Mouse (Mus musculus): ENCODE results near the gene Gstm4.

Gstm4 gene

GRCm38 (mm10) chr3:108044394-108045140, at the start of gene Gstm4:
Gene Gstm4 (minus strand): TSS chr3:108044894.
- in situ Hi-C loops (cut with MboI; ENCODE audit: low sequenced_read_pairs): no loop called here

DNA sequence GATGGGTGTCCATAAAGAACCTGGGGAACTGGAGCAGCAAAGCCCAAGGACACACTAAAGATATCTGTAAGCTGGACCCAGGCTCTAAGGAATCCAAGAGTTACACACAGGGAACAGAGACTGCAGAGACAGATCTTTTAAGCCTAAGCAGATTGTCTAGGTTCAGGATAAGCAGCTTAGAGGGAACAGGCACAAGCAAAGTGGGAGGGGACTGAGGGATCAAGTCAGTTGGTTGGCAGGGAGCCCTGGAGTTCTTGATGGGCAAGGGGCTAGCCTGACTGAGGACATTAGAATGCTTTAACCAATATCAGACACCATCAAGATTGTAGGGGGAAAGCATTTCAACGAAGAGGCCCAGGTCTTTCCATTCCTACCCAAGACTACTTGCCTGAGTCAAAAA, 49.5 kb upstream of the Gstm4 start:
- in situ Hi-C loops (cut with MboI; ENCODE audit: low sequenced_read_pairs): no loop called here

GRCm38 (mm10) chr3:108093306-108093705, 48.6 kb upstream of the Gstm4 start:
- in situ Hi-C loops (cut with MboI; ENCODE audit: low sequenced_read_pairs): no loop called here

DNA sequence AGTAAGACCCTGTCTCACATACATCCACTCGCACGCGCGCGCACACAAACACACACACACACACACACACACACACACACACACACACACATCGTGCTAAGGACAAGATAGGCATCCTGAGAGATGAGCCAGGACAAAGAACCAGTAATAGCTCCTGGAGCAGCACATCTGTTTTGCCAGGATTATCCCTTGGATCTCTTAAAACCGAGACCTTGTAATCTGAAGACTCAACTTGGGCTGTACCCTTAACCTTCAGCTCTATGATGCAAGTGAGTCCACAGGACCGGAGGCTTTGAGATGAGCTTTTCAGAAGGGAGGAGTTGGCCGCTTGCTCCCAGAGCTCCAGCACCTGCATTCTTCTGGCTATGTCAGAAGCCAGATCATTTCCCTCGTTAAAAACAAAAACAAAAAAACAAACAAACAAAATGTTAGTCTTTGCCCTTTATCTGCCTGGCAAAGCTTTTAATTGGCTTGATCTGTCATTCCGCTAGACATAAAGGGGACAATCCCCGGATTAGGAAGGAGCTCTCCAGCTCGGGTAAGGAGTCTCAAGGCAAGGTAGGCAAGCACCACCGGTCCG, 47.9 kb upstream of the Gstm4 start, which contains the start of gene Gnat2:
Gene Gnat2 (plus strand): TSS at position 254 of the 580 bp plus-strand sequence.
- in situ Hi-C loops (cut with MboI; ENCODE audit: low sequenced_read_pairs): no loop called here

- in situ Hi-C loops (cut with MboI; ENCODE audit: low sequenced_read_pairs): no loop called here
These were observed 47.3 kb upstream of the Gstm4 start for GRCm38 (mm10) chr3:108092030-108092429.

DNA sequence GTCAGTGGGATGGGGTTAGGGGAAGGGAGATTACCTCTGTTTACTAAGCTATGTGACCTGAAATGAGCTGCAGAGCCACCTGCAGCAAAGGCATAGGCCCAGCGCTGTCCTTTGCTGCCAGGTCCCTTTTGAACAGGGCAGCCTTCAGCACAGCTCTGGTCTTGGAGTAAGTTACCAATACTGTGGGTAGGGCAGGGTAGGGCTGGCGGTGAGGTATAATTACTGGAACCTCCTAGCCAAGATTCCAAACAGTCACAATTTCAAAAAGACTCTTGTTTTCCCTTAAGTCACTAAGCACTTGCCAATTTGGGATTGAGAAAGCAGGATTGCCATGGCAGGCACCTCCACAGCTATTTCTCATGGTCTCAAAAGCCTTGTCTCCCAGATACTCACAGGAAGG, 45.9 kb upstream of the Gstm4 start:
- in situ Hi-C loops (cut with MboI; ENCODE audit: low sequenced_read_pairs): no loop called here

GRCm38 (mm10) chr3:108089916-108090315, 45.2 kb upstream of the Gstm4 start:
- in situ Hi-C loops (cut with MboI; ENCODE audit: low sequenced_read_pairs): loop anchor here (10.0 kb wide), 1 partner anchor 55 kb away; the partner anchor contains the start of gene Gnai3

DNA sequence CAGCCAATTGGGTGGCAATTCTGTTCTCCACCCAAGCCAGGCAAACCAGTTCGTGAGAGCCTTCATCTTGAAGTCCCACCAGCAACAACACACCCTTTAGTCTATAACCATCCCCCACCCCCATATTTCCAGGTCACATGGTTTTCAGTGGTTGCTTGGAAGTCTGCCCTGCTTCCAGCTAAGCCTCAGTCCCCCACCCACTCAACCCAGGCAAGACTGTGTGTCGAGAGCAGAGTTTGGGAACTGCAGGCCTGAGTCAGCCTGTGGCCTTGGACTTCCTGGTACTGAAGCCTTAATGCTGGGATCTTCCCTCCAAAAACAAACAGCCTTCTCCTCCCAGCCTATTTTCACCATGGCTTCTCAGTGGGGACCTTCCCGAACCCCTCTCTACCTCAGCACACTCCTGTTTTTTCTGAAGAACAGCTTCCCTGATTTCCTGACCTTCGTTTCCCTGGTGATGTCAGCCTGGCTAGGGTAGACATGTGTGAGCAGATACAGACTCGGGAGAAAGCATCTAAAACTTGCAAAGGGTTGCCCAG, 44.2 kb upstream of the Gstm4 start:
- in situ Hi-C loops (cut with MboI; ENCODE audit: low sequenced_read_pairs): loop anchor here (10.0 kb wide), 1 partner anchor 56 kb away; the partner anchor contains the start of gene Gnai3

- in situ Hi-C loops (cut with MboI; ENCODE audit: low sequenced_read_pairs): loop anchor here (10.0 kb wide), 1 partner anchor 57 kb away; the partner anchor contains the start of gene Gnai3
These were observed 42.6 kb upstream of the Gstm4 start for GRCm38 (mm10) chr3:108087329-108087728.

DNA sequence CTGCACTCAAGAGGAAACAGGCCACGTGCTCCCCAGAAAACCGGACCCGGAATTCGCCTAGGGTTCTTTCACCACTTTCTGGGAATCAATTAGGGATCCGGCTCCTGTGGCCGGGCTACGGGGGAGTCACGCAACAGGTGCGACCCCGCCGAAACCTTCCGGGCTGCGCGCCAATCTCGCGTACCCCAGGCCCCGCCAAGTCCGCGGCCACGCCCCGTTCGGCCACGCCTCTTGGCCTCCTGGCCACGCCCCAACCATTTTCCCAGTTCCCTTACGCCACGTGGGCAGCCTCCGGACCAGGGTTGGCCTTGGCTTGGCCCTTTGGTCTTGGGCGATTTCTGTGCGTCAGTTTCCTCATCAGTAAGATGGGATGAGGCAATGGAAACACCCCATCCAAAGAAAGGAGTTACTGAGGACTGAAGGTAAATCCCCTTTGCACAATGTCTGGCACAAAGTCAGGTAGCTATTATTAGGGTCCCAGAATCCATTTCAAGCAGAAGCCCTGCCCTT, 41.8 kb upstream of the Gstm4 start, which contains the start of gene Ampd2:
Gene Ampd2 (minus strand): TSS at position 182 of the 510 bp plus-strand sequence.
- in situ Hi-C loops (cut with MboI; ENCODE audit: low sequenced_read_pairs): loop anchor here (10.0 kb wide), 1 partner anchor 58 kb away; the partner anchor contains the start of gene Gnai3

DNA sequence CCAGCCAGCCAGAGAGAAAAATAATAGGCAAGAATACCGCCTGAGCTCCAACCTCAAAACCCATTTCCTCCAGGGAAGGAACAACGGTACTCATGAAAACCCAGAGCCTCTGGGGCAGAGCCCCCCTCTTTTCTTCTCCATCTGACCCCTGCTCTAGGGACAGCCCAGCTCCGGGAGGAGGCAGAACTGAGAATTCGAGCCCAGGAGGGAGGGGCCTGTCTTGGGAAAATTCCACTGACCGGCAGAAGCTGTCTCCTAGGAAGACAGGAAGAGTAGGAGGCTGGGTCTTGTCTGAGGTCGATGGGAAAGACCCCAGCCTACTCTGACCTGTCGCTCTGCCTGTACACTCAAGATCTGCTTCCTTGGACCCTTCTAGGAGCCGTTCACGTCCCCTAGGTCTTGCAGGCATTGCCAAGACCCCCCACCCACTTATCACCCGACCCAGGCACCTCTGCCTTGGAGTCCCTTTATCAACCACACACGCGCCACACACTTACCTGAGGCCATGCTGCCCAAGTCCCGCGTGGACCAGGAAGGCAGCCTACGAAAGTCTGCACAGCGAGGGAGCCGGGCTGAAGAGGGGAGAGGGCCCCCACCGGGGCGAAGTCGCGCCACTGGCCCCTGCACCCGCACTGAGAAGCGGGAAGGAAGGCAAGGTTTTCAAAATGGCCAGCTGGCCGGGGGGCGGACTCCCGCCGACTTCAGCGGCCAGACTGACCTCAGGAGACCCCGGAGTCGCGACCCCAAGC, 41.2 kb upstream of the Gstm4 start:
- in situ Hi-C loops (cut with MboI; ENCODE audit: low sequenced_read_pairs): loop anchor here (10.0 kb wide), 1 partner anchor 59 kb away; the partner anchor contains the start of gene Gnai3

DNA sequence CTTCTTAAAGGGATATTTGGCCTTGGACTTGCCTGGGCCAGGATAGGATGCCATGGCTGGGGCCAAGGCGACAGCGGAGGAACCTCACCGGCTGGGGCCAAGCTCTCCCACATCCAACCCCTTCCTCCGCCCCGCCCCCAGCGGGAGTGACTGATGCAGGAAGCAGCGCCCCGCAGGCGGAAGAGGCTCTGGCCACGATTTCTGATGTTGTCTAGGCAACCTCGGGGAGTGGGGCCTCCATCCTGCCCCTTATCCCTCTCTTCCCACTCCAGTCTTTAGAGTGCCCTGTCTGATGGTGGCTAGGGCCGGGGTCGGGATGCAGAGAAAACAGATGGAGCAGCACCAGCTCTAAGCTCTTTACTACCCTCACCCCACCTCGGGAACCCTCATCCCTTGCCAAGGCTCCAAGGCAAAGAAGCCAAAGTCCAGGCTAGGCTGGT, 40.6 kb upstream of the Gstm4 start:
- in situ Hi-C loops (cut with MboI; ENCODE audit: low sequenced_read_pairs): loop anchor here (10.0 kb wide), 1 partner anchor 60 kb away; the partner anchor contains the start of gene Gnai3

DNA sequence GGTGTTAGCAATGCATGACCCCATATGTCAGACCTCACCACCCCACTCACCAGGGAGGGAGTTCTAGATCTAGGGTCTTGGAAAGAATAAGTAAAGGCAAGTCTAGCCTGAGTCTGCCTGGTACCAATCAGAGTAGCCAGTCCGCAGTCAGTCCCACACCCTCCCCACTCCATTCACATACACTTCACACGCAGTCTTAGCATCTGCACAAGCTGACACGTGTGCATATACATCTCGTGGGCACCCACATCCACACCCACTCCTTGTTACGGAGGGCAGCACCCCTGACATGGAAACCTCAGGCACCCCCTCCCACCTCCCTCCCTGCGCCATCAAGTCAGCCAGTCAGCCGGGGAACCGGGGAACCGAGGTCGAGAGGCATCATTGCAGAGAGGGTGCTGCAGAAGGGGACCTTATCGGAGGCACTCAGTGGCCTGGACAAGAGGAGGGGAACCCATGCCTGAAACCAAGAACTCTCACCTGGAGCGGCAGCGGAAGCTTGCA, 40.1 kb upstream of the Gstm4 start:
- in situ Hi-C loops (cut with MboI; ENCODE audit: low sequenced_read_pairs): loop anchor here (10.0 kb wide), 1 partner anchor 60 kb away; the partner anchor contains the start of gene Gnai3

- in situ Hi-C loops (cut with MboI; ENCODE audit: low sequenced_read_pairs): loop anchor here (10.0 kb wide), 1 partner anchor 61 kb away; the partner anchor contains the start of gene Gnai3
These were observed 39.3 kb upstream of the Gstm4 start for GRCm38 (mm10) chr3:108083904-108084407.

- in situ Hi-C loops (cut with MboI; ENCODE audit: low sequenced_read_pairs): loop anchor here (10.0 kb wide), 1 partner anchor 62 kb away; the partner anchor contains the start of gene Gnai3
These were observed 38.5 kb upstream of the Gstm4 start for GRCm38 (mm10) chr3:108083161-108083560.

- in situ Hi-C loops (cut with MboI; ENCODE audit: low sequenced_read_pairs): loop anchor here (10.0 kb wide), 1 partner anchor 62 kb away; the partner anchor contains the start of gene Gnai3
These were observed 37.7 kb upstream of the Gstm4 start for GRCm38 (mm10) chr3:108082251-108082875.

GRCm38 (mm10) chr3:108081681-108082080, 37.0 kb upstream of the Gstm4 start:
- in situ Hi-C loops (cut with MboI; ENCODE audit: low sequenced_read_pairs): loop anchor here (10.0 kb wide), 1 partner anchor 63 kb away; the partner anchor contains the start of gene Gnai3

GRCm38 (mm10) chr3:108076836-108077235, 32.1 kb upstream of the Gstm4 start:
- in situ Hi-C loops (cut with MboI; ENCODE audit: low sequenced_read_pairs): no loop called here

DNA sequence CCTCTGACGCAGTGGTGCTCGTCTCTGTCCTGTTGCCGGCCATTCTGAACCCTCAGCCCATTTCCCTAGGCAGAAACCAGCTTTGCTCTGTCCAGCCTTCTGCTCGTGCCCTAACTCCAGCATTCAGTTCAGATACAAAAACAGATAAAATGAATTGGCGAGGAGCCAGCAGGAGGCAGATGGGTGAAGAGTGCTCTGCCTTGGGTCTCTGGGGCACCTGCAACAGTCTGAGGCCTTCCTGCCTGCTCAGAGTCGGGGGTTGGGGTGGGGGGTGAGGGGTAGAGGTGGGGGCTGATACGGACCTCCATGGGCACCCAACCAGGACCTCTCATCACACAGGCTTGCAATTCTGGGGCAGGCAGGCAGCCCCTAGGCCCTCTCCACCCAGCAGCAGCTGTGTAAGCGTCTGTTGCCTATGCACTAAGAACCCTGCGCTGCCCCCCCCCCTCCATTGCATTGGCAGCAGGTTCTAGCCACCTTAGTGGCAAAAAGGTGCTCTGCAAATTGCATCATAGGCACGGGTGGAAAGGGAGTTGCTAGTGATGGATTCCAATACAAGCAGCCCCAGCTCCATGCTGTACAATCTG, 28.4 kb upstream of the Gstm4 start:
- in situ Hi-C loops (cut with MboI; ENCODE audit: low sequenced_read_pairs): no loop called here
